Mouse (Mus musculus): Measurements from ENCODE around the gene Ccm2l. TPM values are rescaled to one million over a fixed set of nuclear protein-coding genes. Genes with fewer than 3 reads are reported as not detected.

Ccm2l gene
- total RNA-seq, 2 experiments from 2014 or later: 2.2 to 3.1 TPM

GRCm38 (mm10) chr2:153087091-153087490 is 21.3 kb downstream of the Ccm2l start:
- DNase-seq (ENCODE audit: low spot score in 2 of 2): no peak

GRCm38 (mm10) chr2:153089316-153089715 is 23.6 kb downstream of the Ccm2l start:
- DNase-seq (ENCODE audit: low spot score in 2 of 2): no peak

- DNase-seq (ENCODE audit: low spot score in 2 of 2): no peak
Measured at GRCm38 (mm10) chr2:153090551-153091165, 24.9 kb downstream of the Ccm2l start.

- no peak for DNase-seq (ENCODE audit: low spot score in 2 of 2)
Measured at GRCm38 (mm10) chr2:153107046-153107766, 41.5 kb downstream of the Ccm2l start.

GRCm38 (mm10) chr2:153107802-153108201 is 42.0 kb downstream of the Ccm2l start:
- DNase-seq (ENCODE audit: low spot score in 2 of 2): no peak

- no peak for DNase-seq (ENCODE audit: low spot score in 2 of 2)
Measured at GRCm38 (mm10) chr2:153108313-153109264, 42.8 kb downstream of the Ccm2l start, which contains the start of gene Hck. Hck (plus strand) TSS chr2:153108468.

GRCm38 (mm10) chr2:153109596-153109995 is 43.8 kb downstream of the Ccm2l start:
- no peak for DNase-seq (ENCODE audit: low spot score in 2 of 2)

GRCm38 (mm10) chr2:153111298-153111697 is 45.5 kb downstream of the Ccm2l start:
- DNase-seq (ENCODE audit: low spot score in 2 of 2): no peak

- no peak for DNase-seq (ENCODE audit: low spot score in 2 of 2)
Measured at GRCm38 (mm10) chr2:153115679-153116081, 49.9 kb downstream of the Ccm2l start.

GRCm38 (mm10) chr2:153117051-153117486 is 51.3 kb downstream of the Ccm2l start:
- no peak for DNase-seq (ENCODE audit: low spot score in 2 of 2)

GRCm38 (mm10) chr2:153119488-153119887 is 53.7 kb downstream of the Ccm2l start:
- no peak for DNase-seq (ENCODE audit: low spot score in 2 of 2)

GRCm38 (mm10) chr2:153120126-153120525 is 54.4 kb downstream of the Ccm2l start:
- no peak for DNase-seq (ENCODE audit: low spot score in 2 of 2)

- DNase-seq (ENCODE audit: low spot score in 2 of 2): peak in 1 of 2 experiments; percentile 19
Measured at GRCm38 (mm10) chr2:153121821-153122615, 56.3 kb downstream of the Ccm2l start.

GRCm38 (mm10) chr2:153122701-153123100 is 56.9 kb downstream of the Ccm2l start:
- no peak for DNase-seq (ENCODE audit: low spot score in 2 of 2)

GRCm38 (mm10) chr2:153125875-153126274 is 60.1 kb downstream of the Ccm2l start:
- DNase-seq (ENCODE audit: low spot score in 2 of 2): no peak

GRCm38 (mm10) chr2:153131019-153131418 is 65.3 kb downstream of the Ccm2l start:
- DNase-seq (ENCODE audit: low spot score in 2 of 2): no peak

Data from layer of hippocampus, adult 18-20 months (tissue).